16 mouse cellular contexts compared by ENCODE assay signal in genomic region chr13:48982482-48983098, GRCm38 (mm10). TPM values are rescaled to one million over a fixed set of nuclear protein-coding genes. Genes with fewer than 3 reads are reported as not detected.
DNase-seq lines count a peak whose midpoint lies in the region; ATAC-seq and TF ChIP-seq lines count a peak whose summit lies in the region.
"Had no signal": no experiment of that assay in that cellular context is flagged by ENCODE, and none has a peak within 500 bp of the region (broad histone marks: within the 10 kb centered on the region; RNA-seq: fewer than 3 reads in every experiment).

No protein-coding gene starts in this region.

- TF ChIP-seq EP300 in ES-Bruce4 (IDR thresholded peaks at IDR 0.05; ENCODE audit: insufficient read depth, low read depth, low read length), result no peak

- H3K9ac ChIP-seq in heart, embryonic 16.5 days (ENCODE audit: low read length), result 0 out of 2 replicates have a peak overlapping the region, but pooled peaks have one; percentile 15
- no peak overlapping the region for H3K9ac ChIP-seq in ES-Bruce4 (ENCODE audit: low read depth, poor library complexity, severe bottlenecking)
- peak overlapping the region; percentile 48; the same call in 1 of the 2 replicates for H3K9ac ChIP-seq in intestine, embryonic 16.5 days (ENCODE audit: low read depth, low read length)
- H3K9ac ChIP-seq: liver, embryonic 13.5 days had no signal

- H3K36me3 ChIP-seq in heart, embryonic 16.5 days (ENCODE audit: control insufficient read depth, insufficient read depth), result no peaks in the 10 kb centered on the region
- H3K36me3 ChIP-seq in ES-Bruce4 (ENCODE audit: control insufficient read depth, insufficient read depth, low read length, poor library complexity, severe bottlenecking), result no peaks in the 10 kb centered on the region
- no peaks in the 10 kb centered on the region for H3K36me3 ChIP-seq in intestine, embryonic 16.5 days (ENCODE audit: control insufficient read depth, insufficient read depth, low read length)
- H3K36me3 ChIP-seq: hindbrain, embryonic 10.5 days; liver, embryonic 13.5 days had no signal

- no peaks in the 10 kb centered on the region for H3K27me3 ChIP-seq in heart, embryonic 16.5 days (ENCODE audit: control insufficient read depth, insufficient read depth, low read length)
- no peaks in the 10 kb centered on the region for H3K27me3 ChIP-seq in ES-Bruce4 (ENCODE audit: control insufficient read depth, insufficient read depth, low read length, poor library complexity, severe bottlenecking)
- H3K27me3 ChIP-seq in intestine, embryonic 16.5 days (replicated peaks; ENCODE audit: control insufficient read depth, insufficient read depth, low read length), result no peaks in the 10 kb centered on the region
- H3K27me3 ChIP-seq: liver, embryonic 13.5 days had no signal

- H3K4me3 ChIP-seq in heart, embryonic 16.5 days (ENCODE audit: low read length), result no peak overlapping the region
- H3K4me3 ChIP-seq in ES-Bruce4 (ENCODE audit: low read depth, low read length), result no peak overlapping the region
- H3K4me3 ChIP-seq in intestine, embryonic 16.5 days (ENCODE audit: low read length), result no peak overlapping the region
- H3K4me3 ChIP-seq in layer of hippocampus, adult 2 months, result no peak overlapping the region
- H3K4me3 ChIP-seq: erythroblast, embryonic 14.5 days; hindbrain, embryonic 10.5 days; liver, embryonic 13.5 days had no signal

- 77% methylated on average over 6 of the region's 6 CpGs for WGBS in heart, embryonic 16.5 days
- WGBS in intestine, embryonic 16.5 days, result 57% methylated on average over 6 of the region's 6 CpGs

- 0 out of 2 replicates have a peak, but pooled peaks have one; percentile 23 for ATAC-seq in heart, embryonic 16.5 days (replicated peaks; ENCODE audit: extremely low read depth, insufficient read depth, low FRiP score)
- ATAC-seq in intestine, embryonic 16.5 days, result peak; percentile 55; the same call in 1 of the 2 replicates
- ATAC-seq: CD4-positive, CD25-positive, alpha-beta regulatory T cell, adult 4 months had no signal

- no peak overlapping the region for H3K27ac ChIP-seq in heart, embryonic 16.5 days (ENCODE audit: low read length)
- peak overlapping the region; percentile 8; the same call in 1 of the 2 replicates for H3K27ac ChIP-seq in ES-Bruce4 (ENCODE audit: insufficient read depth, low read length)
- no peak overlapping the region for H3K27ac ChIP-seq in intestine, embryonic 16.5 days (ENCODE audit: low read length)
- H3K27ac ChIP-seq in layer of hippocampus, adult 2 months, result no peak overlapping the region
- H3K27ac ChIP-seq: hindbrain, embryonic 10.5 days; liver, embryonic 13.5 days had no signal

- no peak for DNase-seq in heart, adult 8-10 months (ENCODE audit: low spot score)
- peak; percentile 45 for DNase-seq in kidney, postnatal 10 days
- DNase-seq in layer of hippocampus, adult 2 months (ENCODE audit: low spot score in 2 of 2), result no peak
- DNase-seq in Muller cell, postnatal 12 days (ENCODE audit: inconsistent ontology term), result no peak
- no peak for DNase-seq in MN1 (ENCODE audit: low spot score)
- DNase-seq: adrenal gland, postnatal 10 days; cerebellum, adult 11 months; heart, adult 18-20 months; liver, embryonic 13.5 days; right cerebral cortex, postnatal 14 days had no signal

- TF ChIP-seq POLR2A in ES-Bruce4 (IDR thresholded peaks at IDR 0.05; ENCODE audit: insufficient read depth, low read length), result no peak

- H3K4me2 ChIP-seq in heart, embryonic 16.5 days (ENCODE audit: low read depth, low read length), result no peak overlapping the region
- H3K4me2 ChIP-seq in intestine, embryonic 16.5 days (ENCODE audit: low read depth, low read length), result no peak overlapping the region
- H3K4me2 ChIP-seq: liver, embryonic 13.5 days had no signal

- no peaks in the 10 kb centered on the region for H3K4me1 ChIP-seq in heart, embryonic 16.5 days (ENCODE audit: control insufficient read depth, insufficient read depth, low read length)
- peaks cover 4% of the 10 kb centered on the region for H3K4me1 ChIP-seq in ES-Bruce4 (ENCODE audit: control insufficient read depth, insufficient read depth, low read length)
- H3K4me1 ChIP-seq in intestine, embryonic 16.5 days (ENCODE audit: control insufficient read depth, insufficient read depth, low read length), result peaks cover 4% of the 10 kb centered on the region

- TF ChIP-seq CTCF in ES-Bruce4 (IDR thresholded peaks at IDR 0.05; ENCODE audit: low read depth, low read length), result no peak
- TF ChIP-seq CTCF in layer of hippocampus, adult 2 months (conservative IDR thresholded peaks at IDR 0.05), result no peak

- no peaks in the 10 kb centered on the region for H3K9me3 ChIP-seq in heart, embryonic 16.5 days (replicated peaks; ENCODE audit: control insufficient read depth, low read length)
- no peaks in the 10 kb centered on the region for H3K9me3 ChIP-seq in ES-Bruce4 (replicated peaks; ENCODE audit: control insufficient read depth, insufficient read depth, low read length, poor library complexity, severe bottlenecking)
- H3K9me3 ChIP-seq in intestine, embryonic 16.5 days (ENCODE audit: control insufficient read depth, low read length), result no peaks in the 10 kb centered on the region
- H3K9me3 ChIP-seq: hindbrain, embryonic 10.5 days; liver, embryonic 13.5 days had no signal

RNA-seq across cellular contexts. Expression of gene Fam120a, which starts 14.8 kb away (rescaled TPM):
- 17.2 and 18.3 TPM in 2 replicates for polyA plus RNA-seq in heart, embryonic 16.5 days (2015; fragmentation: Nextera tagmentation; extraction: Ambion mirVana)
- total RNA-seq in heart, adult 8-10 months (2022), result 100 to 1,000 TPM in 3 of 4 experiments, 10 to 100 TPM in 1; 97.4 to 114 (median 105) TPM
- 92.0 and 96.4 TPM in 2 replicates for polyA plus RNA-seq in ES-Bruce4 (2011; ENCODE audit: insufficient read depth, insufficient read length, low read depth, missing spikeins)
- 25.7 and 26.0 TPM in 2 replicates for polyA plus RNA-seq in intestine, embryonic 16.5 days (2015; fragmentation: Nextera tagmentation; extraction: Ambion mirVana)
- total RNA-seq in layer of hippocampus, adult 2 months (2021), result 100 to 1,000 TPM; 112 to 120 TPM
